Mouse (Mus musculus): ENCODE data around the gene Prelp.

GRCm38 (mm10) chr1:133917456-133918087, 3.6 kb downstream of the Prelp start:
- TF ChIP-seq POLR2A (IDR thresholded peaks at IDR 0.05; ENCODE audit: insufficient read length, low read depth) (no peak), CEBPB (IDR thresholded peaks at IDR 0.05; ENCODE audit: insufficient read depth, poor library complexity, severe bottlenecking) (no peak), POLR2AphosphoS2 (IDR thresholded peaks at IDR 0.05; ENCODE audit: insufficient read length, low read depth) (no peak), TCF3 (IDR thresholded peaks at IDR 0.05; ENCODE audit: insufficient read length, low read depth) (no peak)
